Mouse (Mus musculus): ENCODE measurements around the gene Gm28053.

Gene Gm28053

DNA sequence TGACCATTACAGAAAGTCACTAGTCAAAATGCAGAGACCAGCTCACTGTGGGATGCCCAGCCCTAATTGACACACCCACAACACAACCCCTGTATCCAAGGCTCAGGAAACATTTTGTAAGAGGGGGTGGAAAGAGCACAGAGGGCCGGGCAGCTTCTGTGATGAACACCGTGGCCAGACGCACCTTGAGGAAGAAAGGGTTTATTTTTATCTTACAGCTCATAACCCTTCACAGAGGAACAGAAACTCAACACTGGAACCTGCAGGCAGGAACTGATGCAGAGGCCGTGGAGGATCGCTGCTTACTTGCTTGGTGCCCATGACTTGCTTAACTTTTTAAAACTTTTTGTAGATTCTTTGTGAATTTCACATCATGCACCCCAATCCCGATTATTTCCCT, 25.4 kb upstream of the Gm28053 start:
- no peak for DNase-seq (ENCODE audit: low spot score)

DNA sequence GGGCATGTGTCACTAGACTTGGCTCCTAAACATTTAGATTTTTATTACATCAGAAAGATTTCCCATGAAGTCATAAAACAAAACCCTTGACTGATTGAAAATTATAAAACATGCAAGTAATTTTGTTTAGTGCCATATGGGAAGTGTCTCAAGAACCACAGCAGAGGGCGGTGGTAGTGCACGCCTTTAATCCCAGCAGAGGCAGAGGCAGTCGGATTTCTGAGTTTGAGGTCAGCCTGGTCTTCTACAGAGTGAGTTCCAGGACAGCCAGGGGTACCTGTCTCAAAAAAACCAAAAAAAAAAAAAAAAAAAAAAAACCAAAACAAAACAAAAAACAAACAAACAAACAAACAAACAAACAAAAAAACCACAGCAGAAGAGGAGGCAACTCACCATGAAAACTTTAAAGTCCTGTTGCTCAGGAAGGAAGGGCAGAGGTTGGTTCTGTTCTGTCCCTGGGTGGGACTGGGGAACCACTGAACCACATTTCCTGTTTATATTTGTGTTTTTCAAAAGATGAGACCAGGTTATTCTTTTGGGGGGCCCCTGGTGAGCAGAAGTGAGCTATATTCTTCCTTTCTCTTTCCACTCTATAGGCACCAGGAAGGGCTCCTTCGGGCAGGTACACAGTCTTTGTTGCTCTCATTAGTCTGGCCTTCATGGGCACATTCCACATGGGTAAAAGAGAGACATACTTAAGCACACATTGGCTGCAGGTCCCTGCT, 21.4 kb upstream of the Gm28053 start:
- DNase-seq (ENCODE audit: low spot score) = no peak

DNA sequence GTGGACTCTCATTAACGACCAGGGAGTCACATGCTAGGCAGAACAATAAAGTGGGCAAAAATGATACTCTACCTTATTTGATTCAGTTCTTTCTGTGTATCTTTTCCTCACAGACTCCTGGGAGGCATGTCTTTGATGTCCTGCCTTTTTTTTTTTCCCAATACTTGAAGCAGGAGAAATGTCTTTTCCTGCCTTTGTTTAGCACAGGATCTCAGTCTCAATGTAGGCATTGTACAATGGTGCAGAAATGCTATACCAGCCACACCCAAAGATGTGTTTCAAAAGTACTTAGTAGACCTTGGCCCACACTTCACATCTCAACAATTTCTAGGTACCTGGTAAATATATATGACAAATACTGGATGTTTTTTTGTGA, 20.9 kb upstream of the Gm28053 start:
- DNase-seq (ENCODE audit: low spot score) = no peak

DNA sequence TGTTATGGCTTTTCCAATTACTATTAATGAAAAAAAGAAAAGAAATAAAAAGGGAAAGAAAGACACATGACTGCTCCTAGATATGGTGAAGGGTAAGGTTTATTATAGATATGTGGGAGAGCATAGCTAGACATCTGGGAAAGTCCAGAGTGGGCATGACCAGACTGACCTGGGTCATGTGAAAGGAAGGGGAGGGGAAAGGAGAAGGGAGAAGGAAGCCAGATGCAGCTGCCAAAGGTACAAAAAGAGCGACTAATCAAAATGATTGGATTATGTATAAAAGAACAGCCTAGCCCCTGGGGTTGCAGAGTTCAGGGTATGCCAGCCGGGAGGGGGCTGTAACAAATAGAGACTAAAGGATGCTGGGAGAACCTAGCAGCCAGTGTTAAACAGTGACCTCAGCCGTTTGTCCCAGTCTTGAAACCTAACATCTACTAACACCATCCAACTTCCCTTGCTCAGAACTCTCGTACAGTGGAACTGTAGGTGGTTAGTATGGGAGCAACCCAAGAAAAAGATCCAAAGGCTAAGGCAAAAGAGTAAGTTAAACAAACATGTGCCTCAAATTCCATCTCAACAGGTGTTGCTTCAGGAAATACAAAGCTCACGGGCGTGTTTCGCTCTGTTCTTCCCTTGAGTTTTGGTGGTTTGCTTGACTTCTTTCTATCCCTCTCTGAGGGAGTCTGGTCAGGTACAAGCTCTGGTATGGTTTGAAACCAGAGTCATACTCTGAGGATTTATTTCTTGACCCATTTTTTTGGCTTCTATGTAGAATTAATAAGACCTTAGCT, 20.1 kb upstream of the Gm28053 start:
- no peak for DNase-seq (ENCODE audit: low spot score)

DNA sequence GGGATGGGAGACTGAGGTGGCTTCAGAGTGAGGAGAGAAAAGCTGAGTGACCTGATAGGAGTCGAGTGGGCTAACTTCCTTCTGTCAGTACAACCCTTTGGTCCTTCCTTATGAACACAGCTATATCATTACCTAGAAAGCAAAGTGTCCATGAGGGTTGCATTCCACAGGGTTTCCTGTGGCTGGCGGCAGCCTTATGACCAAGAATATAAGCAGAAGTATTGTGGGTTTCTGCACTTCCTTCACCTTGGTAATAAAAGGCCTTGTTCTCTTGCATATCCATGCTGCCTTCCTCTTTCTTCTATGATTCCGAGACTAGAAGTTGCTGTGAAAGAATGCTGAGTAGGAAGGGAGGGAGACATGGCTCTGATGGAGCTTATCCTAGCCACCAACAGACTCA, 19.5 kb upstream of the Gm28053 start:
- DNase-seq (ENCODE audit: low spot score) = no peak

DNA sequence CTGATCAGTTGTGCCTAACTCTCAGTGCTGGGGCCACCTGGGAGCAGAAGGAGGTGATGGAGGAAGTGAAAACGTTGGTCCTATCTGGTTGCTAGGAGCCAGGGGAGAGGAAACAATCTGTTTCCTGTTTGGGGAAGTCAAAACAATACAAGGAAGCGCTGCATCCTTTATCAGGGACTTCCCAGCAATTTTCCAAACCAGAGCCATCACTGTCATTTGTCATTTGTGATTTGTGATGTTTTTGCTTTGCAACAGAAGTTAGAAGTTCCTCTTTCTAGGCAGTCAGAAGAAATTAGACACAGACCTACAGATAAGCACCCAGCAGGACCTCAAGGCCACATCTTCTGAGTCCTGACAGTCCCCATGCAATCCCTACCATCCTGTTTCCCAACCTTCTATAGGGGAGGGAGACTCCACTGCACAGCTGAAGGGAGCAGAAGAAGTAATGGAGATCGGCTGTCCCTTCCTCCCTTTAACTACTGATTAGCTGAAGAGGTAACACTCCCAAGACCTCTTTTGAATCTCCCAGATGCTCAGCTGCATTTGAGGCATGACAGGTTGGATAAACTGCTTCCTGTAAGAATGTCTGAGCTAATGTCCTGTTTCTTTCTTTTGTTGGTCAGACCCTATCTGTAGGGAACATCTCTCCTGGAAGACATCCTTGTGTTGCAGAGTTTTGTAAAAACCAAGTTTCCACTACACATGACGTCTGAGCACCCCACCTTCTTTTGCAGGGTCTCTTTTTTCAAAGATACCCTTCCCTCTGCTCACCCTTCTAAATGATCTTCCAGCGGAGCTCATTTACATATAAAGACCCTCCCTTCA, 17.9 kb upstream of the Gm28053 start:
- no peak for DNase-seq (ENCODE audit: low spot score)

DNA sequence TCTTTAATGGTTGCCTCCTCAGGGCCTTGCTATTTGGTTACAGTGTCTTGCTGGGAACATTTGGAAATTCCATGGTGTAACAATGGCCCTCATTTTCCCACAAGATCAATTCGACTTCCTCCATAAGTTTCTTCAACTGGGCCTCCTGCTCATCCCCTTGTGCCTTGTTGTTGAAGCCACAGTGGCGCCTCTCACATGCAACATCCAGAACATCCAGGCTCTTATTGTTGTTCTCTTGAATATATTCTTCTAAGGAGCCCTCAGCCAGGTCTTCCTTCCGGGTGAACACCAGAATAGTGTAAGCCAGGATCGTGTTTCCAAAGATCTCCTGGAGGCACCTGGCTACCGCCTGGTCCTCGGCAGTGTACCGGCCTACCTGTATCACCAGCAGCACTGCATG, 16.3 kb upstream of the Gm28053 start:
- DNase-seq (ENCODE audit: low spot score) = no peak

DNA sequence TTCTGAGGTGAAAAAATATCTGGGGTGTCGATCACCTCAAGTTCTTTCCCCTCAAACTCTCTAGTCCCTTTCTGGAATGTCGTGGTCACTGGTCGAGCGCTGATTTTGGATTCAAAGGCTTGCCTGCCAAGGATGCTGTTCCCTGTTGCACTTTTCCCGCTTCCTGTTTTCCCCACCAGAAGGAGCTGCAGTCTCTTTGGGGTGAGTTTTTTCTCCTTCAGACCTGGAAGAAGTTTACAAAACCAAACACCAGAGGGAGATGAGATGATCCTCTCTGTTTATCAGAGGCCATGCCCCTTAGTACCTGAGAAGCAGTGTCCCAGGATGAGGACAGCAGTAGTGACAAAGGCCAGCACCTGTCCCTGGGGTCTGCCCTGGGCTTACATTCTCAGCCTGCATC, 15.8 kb upstream of the Gm28053 start:
- no peak for DNase-seq (ENCODE audit: low spot score)

DNA sequence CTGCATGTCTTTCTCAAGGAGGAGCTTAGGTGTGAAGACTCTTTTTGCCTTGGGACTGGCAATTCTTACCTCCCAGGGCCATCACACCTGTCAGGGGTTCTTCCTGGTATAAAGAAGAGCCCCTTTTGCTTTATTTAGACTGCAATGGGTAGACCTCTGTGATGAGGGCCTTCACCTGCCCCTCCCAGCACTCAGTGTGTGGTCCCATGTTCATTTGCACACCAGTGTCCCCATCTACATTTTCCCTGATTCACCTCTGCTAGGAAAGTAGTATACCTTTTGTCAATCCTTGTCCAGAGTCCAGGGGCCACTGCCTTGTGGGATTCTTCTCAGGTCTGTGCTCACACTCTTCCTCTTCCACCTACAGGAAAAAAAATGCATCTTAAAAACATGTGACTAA, 14.3 kb upstream of the Gm28053 start:
- DNase-seq (ENCODE audit: low spot score) = no peak

DNA sequence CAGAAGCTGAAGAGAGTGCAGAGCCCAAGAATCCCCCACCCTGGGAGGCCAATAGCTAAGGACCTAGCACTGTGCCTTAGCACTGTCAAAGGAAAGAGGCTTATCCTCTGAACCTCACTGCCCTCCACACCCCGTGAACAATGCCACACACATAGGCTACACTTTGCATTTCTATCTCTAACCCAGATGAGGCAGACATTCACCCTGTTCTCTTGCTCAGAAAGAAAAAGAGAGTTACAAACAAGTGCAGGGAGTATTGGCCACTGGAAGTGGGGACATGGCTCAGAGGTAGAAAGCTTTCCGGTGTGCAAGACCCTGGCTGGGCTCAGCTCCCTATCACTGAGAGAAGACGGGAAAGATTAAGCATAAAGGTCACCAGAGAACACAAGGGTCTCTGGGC, 12.3 kb upstream of the Gm28053 start:
- DNase-seq (ENCODE audit: low spot score) = no peak

DNA sequence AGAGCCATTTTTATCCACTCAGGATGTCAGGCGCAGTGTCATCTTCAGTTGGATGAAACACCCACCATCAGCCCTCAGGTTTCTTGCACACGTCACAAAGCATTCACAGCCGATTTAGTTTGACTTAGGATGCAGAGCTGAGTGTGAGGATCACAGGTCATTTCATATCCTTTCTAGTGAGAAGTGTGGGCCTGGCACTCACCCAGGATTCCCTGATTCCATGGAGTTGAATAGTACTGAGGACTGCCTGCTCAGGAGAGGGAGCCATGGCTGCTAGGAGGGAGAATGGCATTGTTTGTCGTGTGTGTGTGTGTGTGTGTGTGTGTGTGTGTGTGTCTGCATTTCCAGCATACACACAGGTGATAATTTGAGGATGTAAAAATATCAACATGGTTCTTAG, 1.9 kb downstream of the Gm28053 start:
- no peak for DNase-seq (ENCODE audit: low spot score)

DNA sequence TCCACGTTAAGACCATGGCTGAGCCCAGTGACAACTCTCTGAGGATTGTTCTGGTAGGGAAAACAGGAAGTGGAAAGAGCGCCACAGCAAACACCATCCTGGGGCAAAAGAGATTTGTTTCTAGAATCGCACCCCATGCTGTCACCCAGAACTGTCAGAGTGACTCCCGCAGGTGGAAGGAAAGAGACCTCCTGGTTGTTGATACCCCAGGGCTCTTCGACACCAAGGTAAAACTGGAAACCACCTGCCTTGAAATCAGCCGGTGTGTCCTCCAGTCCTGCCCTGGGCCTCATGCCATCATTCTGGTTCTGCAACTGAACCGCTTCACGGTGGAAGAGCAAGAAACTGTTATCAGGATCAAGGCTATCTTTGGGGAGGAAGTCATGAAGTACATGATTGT, 5.1 kb downstream of the Gm28053 start:
- DNase-seq (ENCODE audit: low spot score) = no peak

DNA sequence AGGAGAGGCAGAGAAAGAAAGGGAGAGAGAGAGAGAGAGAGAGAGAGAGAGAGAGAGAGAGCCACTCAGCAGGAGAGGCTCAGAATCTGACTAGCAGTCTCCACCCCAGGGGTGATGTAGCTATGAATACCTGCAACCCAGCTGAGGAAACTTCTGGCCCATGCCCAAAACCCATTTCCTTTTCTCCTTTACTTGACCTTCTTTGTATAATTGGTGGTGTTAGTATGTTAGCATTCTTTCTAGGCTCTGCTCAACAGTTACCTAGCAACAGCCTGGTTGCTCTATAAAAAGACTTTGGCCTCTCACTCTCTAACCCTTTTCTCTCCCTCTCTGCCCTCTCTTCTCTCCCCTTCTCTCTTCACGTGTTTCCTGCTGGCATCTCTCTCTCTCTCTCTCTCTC, 7.1 kb downstream of the Gm28053 start:
- no peak for DNase-seq (ENCODE audit: low spot score)

DNA sequence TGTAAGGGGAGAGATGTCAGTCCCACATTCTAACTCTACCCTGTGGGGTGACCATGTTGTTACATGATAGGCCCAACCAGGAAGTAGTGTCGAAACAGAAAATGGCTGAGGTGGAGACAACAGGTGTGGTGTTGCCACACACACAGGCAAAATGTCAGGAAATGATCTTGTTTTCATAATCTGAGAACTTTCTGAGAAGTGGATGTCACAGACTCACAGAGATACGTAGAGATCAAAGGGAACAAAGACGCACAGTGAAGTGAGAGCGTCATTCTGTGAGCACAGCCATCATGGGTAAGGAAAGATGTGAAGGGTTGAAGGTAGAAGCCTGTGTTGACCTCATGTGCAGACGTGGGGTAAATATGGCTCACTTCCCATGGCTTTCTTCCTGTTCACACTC, 9.4 kb downstream of the Gm28053 start:
- no peak for DNase-seq (ENCODE audit: low spot score)

DNA sequence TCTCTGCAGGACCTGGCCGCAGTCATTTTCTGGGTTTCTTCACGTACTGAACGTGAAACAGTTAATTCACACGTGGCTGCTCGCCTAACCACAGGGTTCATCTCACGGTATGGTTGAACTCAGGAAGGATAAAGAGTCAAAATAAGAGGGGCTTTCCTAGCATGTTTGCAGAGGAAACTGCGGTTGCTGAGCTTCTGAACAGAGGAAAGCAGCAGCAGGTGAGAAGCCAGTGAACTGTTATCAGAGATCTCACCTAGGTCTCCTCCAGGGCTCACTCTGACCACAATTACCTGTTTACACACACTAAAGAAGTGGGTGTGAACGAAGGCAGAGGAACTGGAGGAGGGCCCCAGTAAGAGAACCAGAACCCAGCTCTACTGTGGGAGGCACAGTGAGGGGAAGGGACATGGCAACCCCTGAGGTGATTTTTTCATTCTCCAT, 14.5 kb downstream of the Gm28053 start:
- DNase-seq (ENCODE audit: low spot score) = no peak

DNA sequence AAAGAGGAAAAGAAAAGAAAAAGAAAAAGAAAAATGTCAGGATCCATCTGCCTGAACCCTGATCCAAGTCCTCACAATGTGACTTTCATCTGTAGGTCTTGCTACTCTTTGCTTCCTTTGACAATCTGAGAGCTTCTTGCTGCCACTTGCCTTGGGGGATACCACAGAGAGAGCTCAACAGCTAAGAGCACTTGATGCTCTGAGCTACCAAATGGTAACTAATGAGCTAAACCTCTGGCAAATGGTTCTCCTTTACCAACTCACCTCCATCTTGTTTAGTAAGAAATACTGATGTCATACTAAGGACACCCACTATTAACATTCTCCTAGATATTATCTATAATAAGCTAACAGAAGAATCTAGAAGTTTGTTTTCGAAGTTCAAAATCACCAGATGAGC, 15.3 kb downstream of the Gm28053 start:
- no peak for DNase-seq (ENCODE audit: low spot score)

DNA sequence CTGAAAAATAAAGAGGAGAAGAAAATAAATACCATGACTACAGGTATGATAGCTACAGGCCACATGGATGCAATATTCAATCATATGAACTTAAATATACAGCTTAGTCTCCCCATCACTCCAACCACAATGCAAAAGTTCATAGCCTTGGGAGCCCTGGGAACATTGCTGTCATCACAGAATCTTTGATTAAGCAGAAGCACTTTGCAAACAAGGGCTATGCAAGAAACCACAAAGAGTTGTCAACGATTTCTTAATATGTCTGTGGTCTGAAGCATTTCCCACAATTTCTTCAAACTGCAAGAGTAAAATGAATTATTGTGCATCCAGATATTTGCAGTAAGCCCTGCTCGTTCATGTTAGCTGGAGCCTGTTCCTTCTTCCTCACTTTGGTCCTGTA, 18.6 kb downstream of the Gm28053 start:
- no peak for DNase-seq (ENCODE audit: low spot score)

DNA sequence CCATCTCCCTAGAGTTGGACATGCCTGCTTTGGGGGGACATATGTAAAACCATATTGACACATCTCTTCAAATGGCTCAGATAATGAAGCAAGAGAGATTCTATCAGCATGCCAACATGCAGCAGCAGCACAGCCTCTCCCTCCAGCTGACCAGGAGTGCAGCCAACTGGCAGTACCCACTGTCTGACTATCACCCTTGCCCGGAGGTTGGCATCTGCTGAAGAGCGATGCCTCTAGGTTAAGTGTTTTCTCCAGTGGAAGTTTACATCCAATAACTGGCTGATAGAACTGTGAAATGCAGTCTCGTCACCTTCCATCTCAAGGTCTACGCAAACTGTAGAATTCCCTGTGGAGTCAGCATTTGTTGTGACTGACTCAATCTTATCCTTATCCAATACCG, 19.3 kb downstream of the Gm28053 start:
- DNase-seq (ENCODE audit: low spot score) = no peak

DNA sequence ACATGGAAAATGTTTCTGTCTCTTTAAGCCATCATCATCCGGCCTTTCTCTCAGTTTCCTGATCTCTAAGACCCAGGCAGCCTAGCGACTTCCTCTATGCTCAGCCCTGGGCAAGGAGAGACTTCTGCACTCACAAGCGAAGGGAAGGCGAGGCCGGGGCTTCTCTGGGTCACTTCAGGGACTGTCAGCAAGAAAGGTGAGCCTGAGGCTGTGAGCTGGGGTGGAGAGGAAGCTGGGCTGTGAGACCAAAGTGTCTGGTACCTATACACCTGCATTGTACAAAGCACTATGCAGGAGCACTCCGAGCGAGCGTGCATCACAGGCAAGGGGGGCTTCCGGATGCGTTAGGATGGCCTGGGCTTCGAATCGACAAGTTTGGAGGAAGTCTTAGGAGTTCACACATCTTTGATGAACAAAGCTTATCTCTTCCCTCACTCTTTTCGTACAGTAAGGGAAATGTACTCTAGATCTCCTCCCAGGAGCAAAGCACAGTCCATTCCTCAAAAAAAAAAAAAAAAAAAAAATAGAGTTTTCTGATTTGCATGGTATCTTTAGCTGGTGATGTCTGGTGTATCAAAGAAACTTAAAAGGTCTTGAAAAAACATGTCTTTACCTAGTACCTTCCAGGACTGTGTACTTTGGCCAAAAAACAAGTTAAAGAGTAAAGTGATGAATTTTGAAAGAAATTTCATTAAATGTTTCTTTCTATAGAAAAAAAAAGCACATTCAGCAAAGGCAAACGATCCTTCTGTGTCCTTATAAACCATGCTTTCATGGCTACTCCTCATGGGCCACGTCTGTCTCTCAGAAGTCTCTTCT, 20.8 kb downstream of the Gm28053 start, which contains the start of gene Gimap1:
Gene Gimap1 (plus strand): TSS at position 94 of the 819 bp plus-strand sequence.
- DNase-seq (ENCODE audit: low spot score) = no peak

DNA sequence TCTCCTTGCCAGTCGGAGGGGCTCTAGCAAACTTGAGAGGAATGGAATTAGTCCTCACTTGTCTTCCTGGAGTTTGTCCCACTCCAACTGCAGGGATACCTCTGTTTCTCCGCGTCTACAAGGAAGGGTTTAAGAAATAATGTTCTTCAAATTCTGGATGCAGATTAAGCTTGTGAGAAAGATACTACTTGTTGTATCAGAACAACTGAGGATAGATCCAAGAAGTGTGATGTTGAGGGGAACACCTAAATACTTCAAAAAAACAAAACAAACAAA, 21.3 kb downstream of the Gm28053 start:
- DNase-seq (ENCODE audit: low spot score) = no peak

DNA sequence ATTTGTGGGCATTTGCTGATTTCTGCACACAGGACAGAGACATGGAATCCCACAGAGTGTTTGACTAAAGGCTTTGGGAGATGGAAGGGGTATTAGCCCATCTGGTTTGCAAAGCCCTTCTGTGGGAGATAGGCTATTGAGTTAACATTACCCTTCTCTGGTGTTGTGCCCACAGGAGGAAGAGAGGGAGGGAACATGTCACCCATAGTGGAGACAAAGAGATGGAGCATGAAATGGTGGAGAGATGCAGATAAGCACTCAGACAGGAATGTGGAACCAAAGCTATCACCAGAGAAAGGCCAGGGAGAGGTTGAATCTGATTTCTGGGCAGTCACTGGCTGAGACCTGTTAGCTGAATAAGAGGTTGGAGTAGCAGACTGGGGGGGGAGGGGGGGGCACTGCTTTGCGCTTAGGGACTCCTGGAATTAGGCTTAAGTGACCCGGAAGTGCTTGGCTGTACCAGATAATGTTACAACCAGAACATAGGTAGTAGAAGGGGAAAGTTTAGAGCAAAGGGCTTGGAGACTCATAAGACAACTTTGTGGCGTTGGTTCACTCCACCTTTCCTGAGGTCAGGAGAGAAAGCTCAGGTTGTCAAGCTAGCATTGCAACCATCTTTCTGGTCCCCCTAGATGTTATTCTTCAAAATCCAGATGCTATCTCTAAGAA, 22.2 kb downstream of the Gm28053 start:
- no peak for DNase-seq (ENCODE audit: low spot score)

DNA sequence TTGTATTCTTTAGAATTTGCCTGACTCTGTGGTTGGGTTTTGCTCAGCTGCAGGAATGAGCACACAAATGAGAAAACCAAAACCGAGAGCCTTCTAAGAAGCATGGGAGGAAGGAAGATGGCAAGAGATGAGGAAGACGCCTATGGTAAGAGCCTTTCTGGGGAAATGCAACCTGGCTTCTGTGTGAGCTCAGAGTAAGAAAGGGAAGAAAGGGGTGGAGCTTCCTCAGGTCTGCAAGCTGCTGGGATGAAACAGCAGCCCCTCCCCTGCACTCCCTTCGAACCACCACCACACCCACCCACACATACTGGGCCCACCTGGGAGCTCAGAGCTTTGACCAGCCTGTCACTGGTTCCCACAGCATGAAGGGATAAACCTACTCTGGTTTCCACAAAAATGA, 22.9 kb downstream of the Gm28053 start:
- DNase-seq (ENCODE audit: low spot score) = no peak

Data from MN1 (cell line).